Mouse (Mus musculus) liver, adult 2 months (tissue): Measurements from ENCODE around the gene 1700029I15Rik. TPM values are rescaled to one million over a fixed set of nuclear protein-coding genes. Genes with fewer than 3 reads are reported as not detected.

Source experiments
- DNase-seq: peaks from one replicate; pipeline ENCODE4 v3.0.0-alpha.2; 2011; ENCODE audit warnings: low read depth, low spot score; ENCODE audit errors: extremely low read depth
- H3K27ac ChIP-seq: fragments of 200-500 bp; replicated peaks from 2 replicates; pipeline ENCODE4 v1.5.1; 2012; ENCODE audit warnings: low read depth, mild to moderate bottlenecking, control low read depth, inconsistent platforms, low read length; ENCODE audit not compliant: insufficient read depth
- H3K27me3 ChIP-seq: fragments of 200-500 bp; 2 replicates; pipeline ENCODE4 v1.6.1; 2012; ENCODE audit warnings: mild to moderate bottlenecking, moderate library complexity, low read length, inconsistent platforms; ENCODE audit not compliant: control insufficient read depth, insufficient read depth
- H3K36me3 ChIP-seq: fragments of 200-500 bp; 2 replicates; pipeline ENCODE4 v1.6.1; 2012; ENCODE audit warnings: low read length, inconsistent platforms; ENCODE audit not compliant: control insufficient read depth, insufficient read depth
- H3K4me1 ChIP-seq: fragments of 200-500 bp; 2 replicates; pipeline ENCODE4 v1.6.1; 2011; ENCODE audit warnings: low read length; ENCODE audit not compliant: control insufficient read depth, insufficient read depth
- H3K4me3 ChIP-seq: fragments of 200-500 bp; 2 replicates; pipeline ENCODE4 v1.5.1; 2011; ENCODE audit warnings: low read depth, mild to moderate bottlenecking, control low read depth, low read length, moderate library complexity; ENCODE audit not compliant: insufficient read depth
- H3K79me2 ChIP-seq: fragments of 200-500 bp; 2 replicates; pipeline ENCODE4 v1.6.1; 2012; ENCODE audit warnings: inconsistent platforms, mild to moderate bottlenecking, low read length, moderate library complexity; ENCODE audit not compliant: control insufficient read depth, insufficient read depth
- H3K9ac ChIP-seq: fragments of 200-500 bp; 2 replicates; pipeline ENCODE4 v1.6.1; 2012; ENCODE audit warnings: low read depth, mild to moderate bottlenecking, control low read depth, inconsistent platforms, low read length
- CTCF ChIP-seq: fragments of 200-500 bp; IDR thresholded peaks from 2 replicates; pipeline ENCODE4 v1.5.1; 2011; ENCODE audit warnings: low read depth, low read length, control low read depth
- POLR2A ChIP-seq: fragments of 200-500 bp; IDR thresholded peaks from 2 replicates; pipeline ENCODE4 v1.6.1; 2011; ENCODE audit warnings: low read length, control low read depth; ENCODE audit not compliant: insufficient read depth; ENCODE audit errors: extremely low read depth
- WGBS: fragments of 180-500 bp; shearing (Covaris S2); methylation state at CpG from one replicate; pipeline ENCODE4 v1.1.7; 2018; 5-methylcytosine and 5-hydroxymethylcytosine counted together
- polyA plus RNA-seq: library from polyadenylated mRNA; depleted of rRNA; stranded (reverse); fragments of >200 nt; gene quantifications from 2 replicates; pipeline ENCODE4 v1.2.3, GENCODE M21; 2012
- total RNA-seq: library from RNA; depleted of rRNA; stranded (reverse); fragments of >200 nt; gene quantifications from 2 replicates; pipeline ENCODE4 v1.2.3, GENCODE M21; 2014

1700029I15Rik gene
- total and polyA plus RNA-seq, 2 experiments, result 1.3 to 3.3 TPM

DNA sequence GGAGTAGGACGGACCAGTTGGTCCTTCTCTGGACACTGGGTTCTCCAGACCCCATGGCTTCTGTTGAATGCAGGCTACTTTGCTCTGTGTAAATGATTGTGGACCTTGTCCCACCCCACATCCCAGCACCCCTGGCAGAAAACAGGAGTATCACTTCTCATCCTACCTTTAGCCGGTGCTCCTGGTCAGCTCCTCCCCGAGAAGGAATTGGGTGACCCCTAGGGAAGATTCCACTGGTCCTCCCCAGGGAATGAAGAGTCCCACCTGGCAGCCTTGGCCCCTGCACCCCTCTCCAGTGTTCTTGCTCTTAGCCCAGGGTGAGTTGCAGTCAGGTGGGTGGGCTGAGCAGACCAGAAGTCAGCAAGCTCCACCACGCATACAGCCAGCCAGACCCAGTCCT lies 18.3 kb upstream of the 1700029I15Rik start:
- 93% methylated on average over 4 of the region's 4 CpGs for WGBS
- H3K36me3 ChIP-seq, result 0 out of 2 replicates have a peak, but pooled peaks cover 2% of the 10 kb centered on the region
- no peaks in the 10 kb centered on the region for H3K4me1 ChIP-seq
- H3K79me2 ChIP-seq, result no peaks in the 10 kb centered on the region
- no peaks in the 10 kb centered on the region for H3K27me3 ChIP-seq
- TF ChIP-seq POLR2A (no peak), CTCF (no peak)
- no peak for DNase-seq
- H3K9ac ChIP-seq, result no peak overlapping the region
- H3K4me3 ChIP-seq, result no peak overlapping the region
- H3K27ac ChIP-seq, result no peak overlapping the region

GRCm38 (mm10) chr2:92365568-92365967 lies 16.8 kb upstream of the 1700029I15Rik start:
- Histone ChIP-seq H3K4me1 (no peaks in the 10 kb centered on the region), H3K79me2 (no peaks in the 10 kb centered on the region), H3K4me3 (no peak overlapping the region), H3K27ac (no peak overlapping the region), H3K27me3 (no peaks in the 10 kb centered on the region), H3K36me3 (no peaks in the 10 kb centered on the region), H3K9ac (no peak overlapping the region)
- TF ChIP-seq POLR2A, result no peak
- no peak for TF ChIP-seq CTCF
- WGBS, result 90% methylated on average over 10 of the region's 10 CpGs
- no peak for DNase-seq

DNA sequence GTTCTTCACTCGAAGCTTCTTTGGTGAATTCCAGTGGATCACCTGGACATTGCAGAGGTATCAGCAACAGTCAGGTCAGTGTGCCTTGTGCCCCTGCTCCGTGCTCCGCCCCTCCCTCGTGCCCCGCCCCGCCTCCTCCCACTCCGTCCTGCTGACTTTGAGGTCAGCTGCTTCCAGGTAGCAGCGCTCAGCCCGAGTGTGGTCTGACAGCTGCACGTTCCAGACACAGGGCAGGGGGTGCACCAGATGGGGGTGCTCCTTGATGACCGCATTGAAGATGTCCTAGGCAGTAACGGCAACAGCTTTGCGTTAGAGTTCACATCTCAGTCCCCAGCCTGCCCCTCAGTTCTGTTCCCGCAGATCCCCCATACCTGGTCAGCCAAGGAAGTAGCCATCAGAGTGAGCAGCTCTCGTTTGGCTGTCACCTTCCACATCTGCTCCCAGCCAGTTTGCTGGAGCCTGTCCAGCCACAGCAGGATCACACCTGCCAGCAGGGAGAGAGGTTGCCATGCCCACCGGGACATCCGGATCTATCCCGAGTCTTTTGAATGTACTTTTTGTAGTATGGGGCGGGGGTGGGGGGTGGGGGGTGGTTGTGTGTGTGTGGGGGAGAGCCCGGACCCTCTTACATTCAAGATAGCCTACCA lies 14.8 kb upstream of the 1700029I15Rik start:
- Histone ChIP-seq H3K4me1 (peaks cover 1% of the 10 kb centered on the region; the same call in 1 of the 2 replicates), H3K36me3 (no peaks in the 10 kb centered on the region), H3K4me3 (no peak overlapping the region), H3K79me2 (no peaks in the 10 kb centered on the region), H3K9ac (no peak overlapping the region), H3K27ac (no peak overlapping the region), H3K27me3 (no peaks in the 10 kb centered on the region)
- no peak for DNase-seq
- WGBS, result 34% methylated on average over 20 of the region's 20 CpGs
- no peak for TF ChIP-seq CTCF
- no peak for TF ChIP-seq POLR2A

GRCm38 (mm10) chr2:92370375-92370774 lies 12.0 kb upstream of the 1700029I15Rik start:
- Histone ChIP-seq H3K79me2 (no peaks in the 10 kb centered on the region), H3K36me3 (no peaks in the 10 kb centered on the region), H3K27me3 (no peaks in the 10 kb centered on the region), H3K27ac (no peak overlapping the region), H3K4me3 (peak overlapping the region; percentile 55; the same call in 1 of the 2 replicates), H3K4me1 (peaks cover 4% of the 10 kb centered on the region; the same call in 1 of the 2 replicates), H3K9ac (peak overlapping the region; percentile 68)
- TF ChIP-seq CTCF (no peak), POLR2A (no peak)
- 24% methylated on average over 19 of the region's 19 CpGs for WGBS
- DNase-seq, result no peak

- peak overlapping the region; percentile 55 for H3K4me3 ChIP-seq
- 14% methylated on average over 45 of the region's 45 CpGs for WGBS
- no peak for TF ChIP-seq CTCF
- no peak for TF ChIP-seq POLR2A
- H3K4me1 ChIP-seq, result peaks cover 4% of the 10 kb centered on the region; the same call in 1 of the 2 replicates
- no peaks in the 10 kb centered on the region for H3K36me3 ChIP-seq
- H3K27ac ChIP-seq, result no peak overlapping the region
- H3K9ac ChIP-seq, result peak overlapping the region; percentile 68
- no peaks in the 10 kb centered on the region for H3K27me3 ChIP-seq
- H3K79me2 ChIP-seq, result peaks cover 4% of the 10 kb centered on the region; the same call in 1 of the 2 replicates
- DNase-seq, result no peak
Observed at GRCm38 (mm10) chr2:92370821-92371805, 11.2 kb upstream of the 1700029I15Rik start.
